Mouse (Mus musculus): ENCODE data around the gene Aox2. TPM values are rescaled to one million over a fixed set of nuclear protein-coding genes. Genes with fewer than 3 reads are reported as not detected.

Aox2 gene
- total RNA-seq, 1 experiment = 0.04 TPM

- in situ Hi-C loops (cut with MboI; ENCODE audit: low sequenced_read_pairs in 2 of 2, unreplicated experiment in 2 of 2) = loop anchor here (10.0 to 25.0 kb wide), 3 partner anchors 150 to 882 kb away; partner anchors contain the start of genes Maip1 (in 1 of the 2) and Tyw5 (in 1 of the 2)
- Histone ChIP-seq H3K9ac (ENCODE audit: insufficient read depth, low read depth, low read length, poor library complexity, severe bottlenecking) (no peak overlapping the region), H3K4me3 (ENCODE audit: insufficient read depth in 1 of 2, low read depth in 1 of 2, low read length in 2 of 2, poor library complexity in 1 of 2, severe bottlenecking in 1 of 2) (no peak overlapping the region), H3K27ac (ENCODE audit: insufficient read depth, low read depth, low read length, poor library complexity, severe bottlenecking) (no peak overlapping the region), H3K4me1 (ENCODE audit: control insufficient read depth in 2 of 2, insufficient read depth in 2 of 2, low read length in 2 of 2, poor library complexity in 1 of 2) (peaks cover 1 to 3% of the 10 kb centered on the region in 2 experiments; a peak in 1 of 4 replicates), H3K9me3 (ENCODE audit: control insufficient read depth, insufficient read depth, low read depth, low read length) (no peaks in the 10 kb centered on the region), H3K36me3 (ENCODE audit: control insufficient read depth, insufficient read depth, low read length, poor library complexity, severe bottlenecking) (no peaks in the 10 kb centered on the region)
- no peak for DNase-seq (ENCODE audit: low read depth, low spot score)
- TF ChIP-seq ZC3H11A (IDR thresholded peaks at IDR 0.05; ENCODE audit: borderline replicate concordance, low read depth, low read length) = no peak
- TF ChIP-seq ZNF384 (IDR thresholded peaks at IDR 0.05; ENCODE audit: low read depth, low read length) = no peak
- no peak for TF ChIP-seq CHD2 (IDR thresholded peaks at IDR 0.05; ENCODE audit: low read depth, low read length)
- TF ChIP-seq MAFK (IDR thresholded peaks at IDR 0.05; ENCODE audit: insufficient read depth, low read depth, low read length) = no peak
- TF ChIP-seq HCFC1 (IDR thresholded peaks at IDR 0.05; ENCODE audit: borderline replicate concordance, insufficient read depth, low read length) = no peak
Measured at GRCm38 (mm10) chr1:58294730-58295129, 16.6 kb downstream of the Aox2 start.

DNA sequence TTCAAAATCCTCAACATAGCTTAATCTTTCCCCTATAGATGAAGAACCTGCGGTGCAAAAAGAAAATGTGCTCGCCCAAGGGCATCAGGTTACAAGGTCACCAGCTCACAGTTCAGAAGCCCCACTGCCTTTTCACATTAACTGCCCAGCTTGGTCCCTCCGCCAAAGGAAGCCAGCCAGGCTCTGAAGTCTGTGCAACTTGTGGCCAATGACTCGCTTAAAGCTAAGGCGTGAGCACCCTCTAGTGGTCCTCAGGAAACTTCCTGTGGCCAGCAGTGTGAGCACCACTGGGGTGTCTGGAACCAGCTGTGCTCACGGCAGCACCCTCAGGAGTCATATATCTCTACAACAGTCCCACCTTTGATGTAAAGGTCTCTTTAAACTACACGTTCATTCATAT, 18.2 kb downstream of the Aox2 start:
- in situ Hi-C loops (cut with MboI; ENCODE audit: low sequenced_read_pairs in 2 of 2, unreplicated experiment in 2 of 2) = loop anchor here (10.0 to 25.0 kb wide), 3 partner anchors 151 to 884 kb away; partner anchors contain the start of genes Maip1 (in 1 of the 2) and Tyw5 (in 1 of the 2)
- no peak for TF ChIP-seq HCFC1 (IDR thresholded peaks at IDR 0.05; ENCODE audit: borderline replicate concordance, insufficient read depth, low read length)
- no peak for TF ChIP-seq CHD2 (IDR thresholded peaks at IDR 0.05; ENCODE audit: low read depth, low read length)
- TF ChIP-seq ZNF384 (IDR thresholded peaks at IDR 0.05; ENCODE audit: low read depth, low read length) = no peak
- TF ChIP-seq MAFK (IDR thresholded peaks at IDR 0.05; ENCODE audit: insufficient read depth, low read depth, low read length) = no peak
- TF ChIP-seq ZC3H11A (IDR thresholded peaks at IDR 0.05; ENCODE audit: borderline replicate concordance, low read depth, low read length) = peak; percentile 88

GRCm38 (mm10) chr1:58296821-58297220, 18.7 kb downstream of the Aox2 start:
- no peaks in the 10 kb centered on the region for H3K9me3 ChIP-seq (ENCODE audit: control insufficient read depth, insufficient read depth, low read depth, low read length)
- in situ Hi-C loops (cut with MboI; ENCODE audit: low sequenced_read_pairs in 2 of 2, unreplicated experiment in 2 of 2) = loop anchor here (10.0 to 25.0 kb wide), 3 partner anchors 152 to 885 kb away; partner anchors contain the start of genes Maip1 (in 1 of the 2) and Tyw5 (in 1 of the 2)
- no peak overlapping the region for H3K4me3 ChIP-seq (ENCODE audit: insufficient read depth in 1 of 2, low read depth in 1 of 2, low read length in 2 of 2, poor library complexity in 1 of 2, severe bottlenecking in 1 of 2)
- no peak for TF ChIP-seq ZC3H11A (IDR thresholded peaks at IDR 0.05; ENCODE audit: borderline replicate concordance, low read depth, low read length)
- no peaks in the 10 kb centered on the region for H3K36me3 ChIP-seq (ENCODE audit: control insufficient read depth, insufficient read depth, low read length, poor library complexity, severe bottlenecking)
- H3K27ac ChIP-seq (ENCODE audit: insufficient read depth, low read depth, low read length, poor library complexity, severe bottlenecking) = no peak overlapping the region
- H3K4me1 ChIP-seq (ENCODE audit: control insufficient read depth in 2 of 2, insufficient read depth in 2 of 2, low read length in 2 of 2, poor library complexity in 1 of 2) = no peaks in the 10 kb centered on the region
- no peak for DNase-seq (ENCODE audit: low read depth, low spot score)
- no peak overlapping the region for H3K9ac ChIP-seq (ENCODE audit: insufficient read depth, low read depth, low read length, poor library complexity, severe bottlenecking)

More for the DNA sequence above, 18.2 kb downstream of the Aox2 start:
- DNase-seq (ENCODE audit: low read depth, low spot score) = peak; percentile 85
- Histone ChIP-seq H3K27ac (ENCODE audit: insufficient read depth, low read depth, low read length, poor library complexity, severe bottlenecking) (no peak overlapping the region), H3K4me3 (ENCODE audit: insufficient read depth in 1 of 2, low read depth in 1 of 2, low read length in 2 of 2, poor library complexity in 1 of 2, severe bottlenecking in 1 of 2) (no peak overlapping the region), H3K9ac (ENCODE audit: insufficient read depth, low read depth, low read length, poor library complexity, severe bottlenecking) (no peak overlapping the region), H3K36me3 (ENCODE audit: control insufficient read depth, insufficient read depth, low read length, poor library complexity, severe bottlenecking) (no peaks in the 10 kb centered on the region), H3K9me3 (ENCODE audit: control insufficient read depth, insufficient read depth, low read depth, low read length) (no peaks in the 10 kb centered on the region), H3K4me1 (ENCODE audit: control insufficient read depth in 2 of 2, insufficient read depth in 2 of 2, low read length in 2 of 2, poor library complexity in 1 of 2) (no peaks in the 10 kb centered on the region)

GRCm38 (mm10) chr1:58298347-58298746, 20.2 kb downstream of the Aox2 start:
- H3K4me3 ChIP-seq (ENCODE audit: insufficient read depth in 1 of 2, low read depth in 1 of 2, low read length in 2 of 2, poor library complexity in 1 of 2, severe bottlenecking in 1 of 2) = no peak overlapping the region
- in situ Hi-C loops (cut with MboI; ENCODE audit: low sequenced_read_pairs in 2 of 2, unreplicated experiment in 2 of 2) = loop anchor here (10.0 to 25.0 kb wide), 3 partner anchors 154 to 886 kb away; partner anchors contain the start of genes Maip1 (in 1 of the 2) and Tyw5 (in 1 of the 2)
- TF ChIP-seq HCFC1 (IDR thresholded peaks at IDR 0.05; ENCODE audit: borderline replicate concordance, insufficient read depth, low read length) = no peak
- no peak for TF ChIP-seq ZNF384 (IDR thresholded peaks at IDR 0.05; ENCODE audit: low read depth, low read length)
- no peak for TF ChIP-seq CHD2 (IDR thresholded peaks at IDR 0.05; ENCODE audit: low read depth, low read length)
- no peak for TF ChIP-seq MAFK (IDR thresholded peaks at IDR 0.05; ENCODE audit: insufficient read depth, low read depth, low read length)
- TF ChIP-seq ZC3H11A (IDR thresholded peaks at IDR 0.05; ENCODE audit: borderline replicate concordance, low read depth, low read length) = no peak
- no peak for DNase-seq (ENCODE audit: low read depth, low spot score)
- H3K4me1 ChIP-seq (ENCODE audit: control insufficient read depth in 2 of 2, insufficient read depth in 2 of 2, low read length in 2 of 2, poor library complexity in 1 of 2) = no peaks in the 10 kb centered on the region
- no peaks in the 10 kb centered on the region for H3K9me3 ChIP-seq (ENCODE audit: control insufficient read depth, insufficient read depth, low read depth, low read length)
- no peak overlapping the region for H3K9ac ChIP-seq (ENCODE audit: insufficient read depth, low read depth, low read length, poor library complexity, severe bottlenecking)
- no peak overlapping the region for H3K27ac ChIP-seq (ENCODE audit: insufficient read depth, low read depth, low read length, poor library complexity, severe bottlenecking)
- H3K36me3 ChIP-seq (ENCODE audit: control insufficient read depth, insufficient read depth, low read length, poor library complexity, severe bottlenecking) = no peaks in the 10 kb centered on the region

- H3K36me3 ChIP-seq (ENCODE audit: control insufficient read depth, insufficient read depth, low read length, poor library complexity, severe bottlenecking) = no peaks in the 10 kb centered on the region
- peaks cover 0 to 6% of the 10 kb centered on the region in 2 experiments; a peak in 1 of 4 replicates for H3K4me1 ChIP-seq (ENCODE audit: control insufficient read depth in 2 of 2, insufficient read depth in 2 of 2, low read length in 2 of 2, poor library complexity in 1 of 2)
- in situ Hi-C loops (cut with MboI; ENCODE audit: low sequenced_read_pairs in 2 of 2, unreplicated experiment in 2 of 2) = no loop called here
- TF ChIP-seq HCFC1 (IDR thresholded peaks at IDR 0.05; ENCODE audit: borderline replicate concordance, insufficient read depth, low read length) (no peak), ZNF384 (IDR thresholded peaks at IDR 0.05; ENCODE audit: low read depth, low read length) (no peak), CHD2 (IDR thresholded peaks at IDR 0.05; ENCODE audit: low read depth, low read length) (no peak)
- DNase-seq (ENCODE audit: low read depth, low spot score) = no peak
- H3K9ac ChIP-seq (ENCODE audit: insufficient read depth, low read depth, low read length, poor library complexity, severe bottlenecking) = no peak overlapping the region
- no peak overlapping the region for H3K27ac ChIP-seq (ENCODE audit: insufficient read depth, low read depth, low read length, poor library complexity, severe bottlenecking)
- no peak overlapping the region for H3K4me3 ChIP-seq (ENCODE audit: insufficient read depth in 1 of 2, low read depth in 1 of 2, low read length in 2 of 2, poor library complexity in 1 of 2, severe bottlenecking in 1 of 2)
- no peaks in the 10 kb centered on the region for H3K9me3 ChIP-seq (ENCODE audit: control insufficient read depth, insufficient read depth, low read depth, low read length)
Measured at GRCm38 (mm10) chr1:58301073-58301472, 22.9 kb downstream of the Aox2 start.
